Mouse (Mus musculus) gastrocnemius, postnatal 4 days (tissue): ENCODE results near the gene Unc50. TPM values are rescaled to one million over a fixed set of nuclear protein-coding genes. Genes with fewer than 3 reads are reported as not detected.

Experiments used
- DNase-seq, 2 experiments: peaks; one replicate each; pipeline ENCODE4 v3.0.0; 2021 to 2022; ENCODE audit warnings: low spot score in 2 of 2, mixed read lengths in 2 of 2
- total RNA-seq, 2 experiments: library from RNA; stranded (reverse); gene quantifications; 2 replicates each; pipeline ENCODE4 v1.2.3; 2021

Gene Unc50
- total RNA-seq, 2 experiments from 2014 or later, result 35.0 to 38.9 TPM

- DNase-seq, result no peak
Measured at GRCm38 (mm10) chr1:37484612-37485011, 54.7 kb downstream of the Unc50 start.

- DNase-seq, result no peak
Measured at GRCm38 (mm10) chr1:37486439-37486838, 56.5 kb downstream of the Unc50 start.

- no peak for DNase-seq
Measured at GRCm38 (mm10) chr1:37486994-37487393, 57.1 kb downstream of the Unc50 start.

- no peak for DNase-seq
Measured at GRCm38 (mm10) chr1:37488531-37488930, 58.6 kb downstream of the Unc50 start.

Other genes starting within 250 kb of the Unc50 start
- gene Cnga3, start 215.7 kb upstream of the Unc50 start, total RNA-seq, result under 1 TPM; 0.41 to 0.49 TPM
- 10 to 100 TPM; 25.4 to 30.4 TPM for gene Inpp4a, start 130.3 kb upstream of the Unc50 start, total RNA-seq
- 10 to 100 TPM; 54.4 to 54.5 TPM for gene Coa5, start within 50 bp of the Unc50 start, total RNA-seq
- gene Mgat4a, start 110.9 kb downstream of the Unc50 start, total RNA-seq, result 10 to 100 TPM; 11.9 to 12.3 TPM